Mouse (Mus musculus) skeletal muscle tissue, adult 2 months (tissue): ENCODE measurements at regions not wholly inside any gene's neighbourhood (a gene's known extent, or its start where the extent isn't known, plus 50 kb on each side); places are given as distances from the start of the nearest gene placed in this dataset.
A peak's percentile ranks its signal among the peaks of the same experiment; 100 is the strongest.

ENCODE experiments used
- DNase-seq: peaks from one replicate; pipeline ENCODE4 v3.0.0-alpha.2; 2012; ENCODE audit warnings: low read depth, low spot score

DNA sequence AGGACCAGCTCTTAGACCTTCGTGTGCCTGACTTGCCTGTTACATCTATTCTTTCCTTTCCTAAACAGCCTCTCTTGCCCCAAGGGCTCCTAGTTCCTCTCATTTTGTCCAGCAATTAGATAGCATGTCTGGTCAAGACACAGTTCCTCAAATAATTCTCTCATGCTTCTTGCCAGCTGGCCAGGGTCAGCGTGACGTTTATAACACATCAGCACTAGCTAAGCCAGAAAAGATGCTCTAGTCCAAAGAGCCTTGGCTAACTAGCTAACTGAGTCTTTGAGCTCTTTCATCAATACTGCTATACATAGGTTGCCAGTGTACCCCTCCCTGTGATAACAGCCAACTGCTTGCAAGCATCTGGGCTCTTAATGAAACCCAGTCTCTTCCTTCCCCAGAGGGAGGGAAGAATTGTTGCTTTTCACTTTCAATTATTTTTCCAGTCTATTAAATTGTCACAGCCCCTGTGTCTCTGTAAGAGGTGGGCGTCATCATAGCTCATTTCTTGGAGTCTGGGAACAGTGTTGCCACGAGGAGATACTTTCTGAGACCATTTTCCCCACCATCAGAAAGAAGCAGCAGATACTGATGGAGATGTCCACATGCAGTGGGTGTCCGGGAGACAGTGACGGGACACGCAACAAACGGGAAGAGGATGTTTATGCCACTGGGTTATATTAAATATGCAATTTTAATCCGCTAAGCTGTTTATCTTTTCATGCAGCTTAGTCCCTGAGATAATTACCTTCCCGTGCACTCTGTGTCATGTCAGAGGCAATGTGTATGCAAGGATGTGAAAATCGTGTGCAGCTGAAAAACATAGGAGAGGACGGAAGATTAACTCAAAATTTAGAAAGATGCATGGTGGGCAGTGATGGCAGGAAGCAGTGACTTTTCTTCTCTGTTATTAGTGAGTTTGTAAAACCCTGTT lies 250.1 kb upstream of the Nmur2 start:
- DNase-seq = peak; percentile 8

DNA sequence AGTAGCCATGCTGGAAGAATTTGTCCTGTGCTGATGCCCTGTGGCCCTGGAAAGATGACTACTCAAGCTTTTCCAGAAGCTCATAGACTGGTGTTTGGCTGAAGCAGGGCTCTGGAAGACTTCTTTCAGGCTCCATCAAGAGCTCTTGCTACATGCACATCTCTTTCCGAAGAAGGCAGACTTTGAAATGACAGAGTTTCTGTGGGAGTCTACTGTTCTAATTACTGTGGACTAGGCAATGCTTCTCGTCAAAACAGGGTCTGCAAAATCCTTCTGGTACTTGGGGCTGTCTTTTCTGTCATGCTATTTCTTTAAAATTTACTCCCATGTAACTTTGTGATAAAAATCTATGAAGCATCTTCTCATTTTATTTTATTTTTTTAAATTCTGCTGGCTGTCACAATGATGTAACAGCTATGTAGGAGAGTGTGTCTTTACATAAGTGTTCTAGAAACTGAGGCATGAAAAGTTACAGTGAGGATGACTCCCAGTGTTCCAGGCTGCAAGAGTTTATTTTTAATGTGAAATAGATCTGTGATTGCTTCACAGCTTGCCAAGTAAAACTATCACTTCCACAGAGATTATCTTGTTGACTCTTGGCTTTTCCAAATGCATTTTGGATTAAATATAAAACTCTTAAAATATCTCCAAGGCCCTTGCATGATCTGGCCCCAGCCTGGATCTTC lies 244.9 kb upstream of the Nmur2 start:
- no peak for DNase-seq

DNA sequence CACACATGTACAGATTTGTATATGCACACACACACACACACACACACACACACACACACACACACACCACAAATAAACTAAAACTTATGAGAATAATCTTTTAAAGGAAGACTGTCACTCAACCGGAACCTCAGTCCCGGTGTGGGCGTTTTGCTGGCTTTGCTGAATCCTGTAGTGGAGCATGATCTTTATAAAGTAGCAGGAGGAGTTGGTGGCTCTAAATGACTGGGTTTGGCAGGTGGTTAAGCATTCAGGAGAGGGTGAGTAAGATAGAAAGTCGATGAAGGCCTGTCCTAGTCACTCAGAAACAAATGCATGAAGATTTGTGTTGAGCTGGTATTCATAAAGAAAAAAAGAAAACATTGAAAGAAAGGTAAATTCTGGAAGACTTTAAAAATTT lies 240.4 kb upstream of the Nmur2 start:
- DNase-seq = no peak

DNA sequence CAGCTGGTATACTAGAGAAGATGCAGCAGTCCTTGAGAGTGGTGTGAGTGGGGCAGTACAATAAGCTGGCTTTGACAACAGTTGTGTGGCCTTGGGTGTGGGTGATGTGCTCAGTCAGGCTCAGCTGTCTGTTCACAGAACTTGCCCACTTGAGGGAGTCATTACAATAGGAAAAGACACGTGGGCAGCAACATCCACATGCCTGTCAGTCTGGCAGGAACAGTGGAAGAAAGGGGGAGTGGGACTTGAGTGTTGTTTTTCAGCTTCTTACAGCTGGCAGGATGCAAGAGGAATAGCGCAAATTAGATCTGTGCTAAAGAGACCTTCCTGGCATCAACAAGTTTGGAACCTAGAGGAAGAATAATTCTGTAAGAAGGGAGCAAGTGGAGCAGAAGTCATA lies 239.4 kb upstream of the Nmur2 start:
- no peak for DNase-seq

DNA sequence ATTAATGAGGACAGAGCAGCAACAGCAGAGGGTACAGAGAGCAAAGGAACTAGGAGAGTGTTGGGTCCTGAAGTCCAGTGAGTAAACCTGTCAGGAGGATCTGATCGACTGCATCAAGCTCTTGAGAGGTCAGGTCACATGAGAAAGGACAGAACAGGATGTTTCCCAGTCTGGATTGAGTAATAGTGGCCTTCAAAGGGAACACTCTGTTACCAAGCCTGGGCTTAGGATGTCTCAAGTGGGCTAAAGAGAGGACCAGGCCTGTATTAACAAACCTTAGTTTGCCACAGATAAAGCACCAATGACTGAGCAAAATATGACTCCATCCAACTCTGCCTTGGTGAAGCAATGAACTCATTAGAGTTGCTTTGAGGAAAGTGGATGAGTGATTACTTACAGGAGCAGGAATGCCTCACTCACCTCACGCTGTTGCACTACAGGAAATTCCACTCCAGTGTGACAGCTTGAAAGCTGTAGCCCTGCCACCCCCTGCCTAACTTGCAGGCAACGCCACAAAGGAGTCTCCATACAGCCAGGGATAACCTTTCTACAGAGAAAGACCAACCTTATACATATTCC lies 229.2 kb upstream of the Nmur2 start:
- no peak for DNase-seq

DNA sequence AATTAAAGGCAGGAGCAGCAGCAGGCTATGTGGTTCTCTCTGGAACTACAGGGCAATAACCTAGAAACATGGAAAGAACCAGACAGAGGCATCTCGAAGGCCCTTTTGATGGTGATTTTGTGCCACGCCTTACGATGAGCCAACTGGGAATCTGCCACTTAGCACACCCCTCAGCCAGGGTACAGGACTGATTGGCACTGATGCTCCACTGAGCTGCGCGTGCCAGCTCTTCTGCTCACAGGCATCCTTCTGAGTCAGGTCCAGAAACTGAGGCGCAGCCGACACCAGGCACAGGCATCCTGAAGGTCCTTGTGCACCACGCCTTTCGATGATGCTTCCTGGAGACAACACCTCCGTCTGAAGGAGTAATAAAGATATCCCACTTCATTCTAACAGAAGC lies 221.9 kb upstream of the Nmur2 start:
- DNase-seq = no peak

DNA sequence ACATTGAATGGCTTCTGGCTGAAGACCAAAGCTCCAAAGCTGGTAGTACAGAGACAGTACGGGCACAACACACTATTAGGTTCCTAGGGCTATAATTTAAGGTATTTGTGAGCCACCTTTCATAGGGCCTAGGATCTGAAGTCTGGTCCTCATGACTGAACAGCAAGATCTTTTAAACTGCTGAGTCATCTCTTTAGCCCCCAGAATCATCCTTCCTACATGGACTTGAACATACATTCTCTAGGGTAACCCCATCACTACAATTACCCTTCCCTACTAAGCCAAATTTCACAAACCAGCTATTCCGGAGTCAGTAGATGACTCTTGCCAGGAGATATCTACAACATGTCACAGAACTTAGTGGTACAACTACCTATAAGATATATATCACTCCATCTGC lies 215.5 kb upstream of the Nmur2 start:
- no peak for DNase-seq

DNA sequence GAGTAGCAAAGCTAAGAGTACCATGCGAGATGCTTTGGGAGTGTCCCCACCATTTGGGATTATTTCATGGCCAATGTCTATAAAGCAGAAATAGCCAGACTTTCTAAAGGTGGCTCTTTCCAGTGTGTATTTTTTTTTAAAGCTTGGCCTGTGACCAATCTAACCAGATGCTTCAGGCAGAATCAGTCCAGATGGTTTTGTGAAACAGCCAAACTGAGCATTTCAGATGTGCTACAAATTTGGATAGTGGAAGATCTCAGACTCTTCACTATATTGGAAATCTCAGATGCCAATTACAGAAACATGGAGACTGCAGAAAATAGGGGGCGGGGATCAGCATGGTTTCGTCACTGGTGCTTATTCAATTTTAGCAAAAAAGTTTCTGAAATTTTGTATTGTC lies 213.6 kb upstream of the Nmur2 start:
- DNase-seq = no peak

DNA sequence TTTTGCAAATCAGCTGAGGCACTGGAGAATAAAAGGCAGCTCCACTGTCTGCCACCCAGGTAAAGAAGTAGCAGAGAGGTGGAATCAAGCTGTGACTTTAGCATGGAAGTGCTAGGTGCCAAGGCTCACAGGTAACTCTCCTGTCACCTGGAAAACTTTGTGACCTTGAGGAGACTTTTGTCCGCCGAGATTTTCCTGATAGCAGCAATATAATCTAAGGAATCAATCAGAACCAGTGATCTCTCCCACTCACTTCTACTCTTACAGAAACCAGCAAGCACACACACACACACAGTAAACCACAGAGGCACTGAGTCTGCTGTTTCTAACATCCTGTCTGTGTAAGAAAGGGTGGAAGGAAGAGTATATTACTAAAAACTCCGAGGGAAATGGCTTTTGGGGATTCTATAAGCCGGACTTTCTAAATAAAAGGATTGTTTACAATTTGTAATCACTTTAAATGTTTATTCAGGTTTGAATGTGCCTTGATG lies 206.6 kb upstream of the Nmur2 start:
- DNase-seq = no peak

DNA sequence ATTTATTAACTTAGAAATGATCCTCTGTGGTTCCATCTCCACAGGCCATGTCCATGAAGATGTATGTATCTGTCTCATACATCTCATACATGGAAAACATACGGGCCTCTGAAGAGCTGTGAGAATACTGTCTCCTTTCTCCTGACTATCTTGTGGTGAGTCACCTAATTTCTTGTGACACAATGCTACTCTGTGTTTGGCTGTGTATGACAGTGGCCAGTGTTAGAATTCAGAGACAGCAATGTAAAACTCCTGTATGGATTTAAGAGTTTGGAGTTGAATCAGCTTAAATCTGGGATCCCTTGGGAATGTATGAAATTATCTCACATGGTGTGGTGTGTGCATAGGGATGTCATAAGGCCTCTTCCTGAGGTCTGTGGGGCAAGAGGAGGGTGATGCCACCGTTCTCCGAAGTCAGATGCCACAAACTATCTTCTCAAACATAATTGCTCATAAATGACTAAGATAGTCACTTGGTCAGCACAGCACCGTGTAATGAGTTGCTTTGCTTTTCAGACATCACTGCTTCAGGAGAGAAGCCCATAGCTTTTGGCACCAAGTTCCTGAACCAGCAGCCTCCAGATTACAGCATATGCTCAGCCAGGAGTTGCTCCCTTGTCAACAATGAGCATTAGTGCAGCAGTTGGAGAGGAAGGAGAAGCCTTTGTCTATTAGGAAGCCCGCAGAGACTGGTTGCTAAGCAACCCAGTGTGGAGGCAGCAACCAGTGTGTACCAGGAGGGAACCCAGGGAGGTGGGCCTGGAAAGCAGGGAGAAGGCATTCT lies 205.9 kb upstream of the Nmur2 start:
- no peak for DNase-seq

DNA sequence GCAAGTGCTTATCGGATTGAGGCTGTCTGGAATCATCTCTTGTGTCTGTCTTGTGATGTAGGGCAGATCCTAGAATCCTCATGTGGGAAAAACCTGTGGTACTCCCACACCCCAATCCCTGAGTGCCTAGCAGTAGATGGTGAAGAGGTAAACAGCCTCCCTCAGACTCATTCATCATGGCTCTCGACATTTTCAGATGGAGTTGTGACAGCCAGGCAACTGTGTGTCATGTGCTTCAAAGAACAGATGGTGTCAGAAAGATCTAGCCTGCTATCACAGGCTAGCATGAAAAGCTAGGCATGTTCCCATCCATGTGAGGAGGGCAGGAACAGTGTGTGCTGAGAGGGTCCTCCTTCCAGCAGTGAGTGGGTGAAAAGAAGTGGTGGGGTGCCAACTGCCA lies 204.1 kb upstream of the Nmur2 start:
- no peak for DNase-seq

DNA sequence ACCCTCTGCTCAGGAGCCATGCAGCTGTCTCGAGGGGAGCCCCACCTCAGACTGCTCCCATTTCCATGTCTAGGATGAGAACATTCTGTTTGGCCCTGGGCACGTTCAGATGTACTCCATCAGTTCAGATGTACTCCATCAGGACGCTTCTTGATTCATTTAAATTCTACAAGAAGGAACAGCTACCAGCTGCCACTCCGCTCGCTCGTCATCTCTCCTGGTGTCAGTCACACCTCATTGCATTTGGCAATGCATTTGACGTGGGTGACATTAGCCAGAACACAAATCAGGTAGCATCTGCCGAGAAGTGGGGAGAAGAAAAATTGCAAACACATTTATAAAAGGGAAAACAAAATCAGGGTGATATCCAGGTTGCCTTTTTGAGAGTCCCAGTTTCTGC lies 202.6 kb upstream of the Nmur2 start:
- no peak for DNase-seq

DNA sequence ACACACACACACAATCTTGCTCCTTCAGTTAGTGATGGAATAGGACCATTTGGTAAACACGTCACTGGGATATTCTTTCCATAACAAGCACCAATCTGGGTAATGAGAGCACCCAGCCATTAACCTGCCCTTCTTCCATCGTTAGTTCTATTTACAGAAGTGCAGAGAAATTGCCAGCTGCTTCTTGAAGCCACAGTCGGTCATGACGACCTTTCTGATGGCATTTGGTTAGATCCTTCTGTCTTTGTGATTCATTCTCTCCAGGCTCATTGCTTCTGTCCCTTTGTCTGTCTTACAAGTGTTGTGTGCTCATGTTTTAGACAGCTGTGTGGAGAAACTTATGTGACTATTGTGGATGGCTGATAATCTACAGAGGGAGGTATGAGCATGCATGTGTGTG lies 197.9 kb upstream of the Nmur2 start:
- DNase-seq = no peak

DNA sequence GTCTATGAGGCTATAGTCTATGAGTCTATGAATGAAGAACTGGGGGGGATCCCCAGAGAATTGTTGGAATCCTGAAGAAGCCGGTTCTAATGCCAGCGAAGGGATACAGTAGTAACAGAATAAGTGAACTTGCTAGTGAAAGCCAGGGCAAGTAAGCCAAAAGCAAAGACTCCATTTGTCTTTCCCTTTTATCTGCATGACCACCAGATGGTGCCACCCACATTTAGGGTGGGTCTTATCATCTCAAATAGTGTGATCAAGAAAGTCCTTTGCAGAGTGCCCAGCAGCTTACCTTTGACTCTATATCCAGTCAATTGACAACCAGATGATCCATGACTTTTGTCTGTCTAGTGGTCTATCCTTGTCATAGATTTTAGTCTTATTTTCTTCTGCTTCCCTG lies 184.2 kb upstream of the Nmur2 start:
- DNase-seq = no peak

DNA sequence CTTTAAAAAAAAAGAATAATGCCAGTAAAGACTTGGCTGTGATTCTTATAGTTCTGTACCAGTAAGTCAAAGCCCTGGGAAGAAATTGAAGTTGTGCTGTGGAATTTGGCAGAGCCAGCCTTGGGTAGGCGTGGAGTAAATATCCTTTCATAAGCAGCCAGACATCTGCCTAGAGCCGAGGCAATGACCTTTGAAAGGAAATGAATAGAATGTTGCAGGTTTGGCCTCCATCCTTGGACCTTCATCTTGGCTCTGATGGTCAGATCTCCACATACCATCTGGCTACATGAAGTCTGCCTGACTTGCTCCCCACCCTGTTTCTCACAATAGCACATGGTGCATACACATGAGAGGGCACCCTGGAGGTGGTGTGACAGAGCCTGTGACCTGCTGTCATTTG lies 174.9 kb upstream of the Nmur2 start:
- DNase-seq = no peak

DNA sequence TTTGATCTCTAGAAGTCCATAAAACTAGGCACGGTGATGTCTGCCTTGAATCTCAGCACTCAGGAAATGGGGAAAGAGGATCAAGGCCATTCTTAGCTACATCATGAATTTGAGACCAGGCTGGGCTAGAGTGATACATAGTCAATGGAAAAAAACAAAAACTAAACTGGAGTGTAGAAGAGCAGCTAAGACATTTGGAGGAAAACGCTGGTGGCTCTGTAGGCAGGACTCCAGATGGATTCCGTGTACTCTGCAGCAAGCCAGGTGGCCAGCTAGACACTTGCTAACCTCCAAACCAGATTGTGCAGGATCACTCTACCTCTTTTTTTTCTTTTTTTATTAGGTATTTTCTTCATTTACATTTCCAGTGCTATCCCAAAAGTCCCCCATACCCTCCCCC lies 161.0 kb upstream of the Nmur2 start:
- DNase-seq = no peak

DNA sequence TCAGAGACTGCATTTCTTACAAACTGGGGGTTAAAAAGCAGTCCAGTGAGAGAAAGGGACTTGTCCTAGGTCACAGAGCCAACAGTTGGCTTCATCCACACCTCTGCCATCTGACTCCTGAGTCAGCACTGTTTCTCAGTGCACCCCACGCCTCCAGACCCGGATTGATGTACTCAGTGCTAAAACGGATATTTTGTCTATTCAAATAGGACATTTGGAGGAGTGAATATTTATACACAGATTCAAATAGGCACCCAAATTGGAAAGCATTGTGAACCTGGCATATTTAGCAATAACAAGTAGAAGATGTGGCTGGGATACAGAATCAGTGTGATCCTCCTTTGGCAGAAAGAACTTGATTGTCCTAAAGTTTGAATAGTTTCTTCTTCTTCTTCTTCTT lies 154.5 kb upstream of the Nmur2 start:
- no peak for DNase-seq

DNA sequence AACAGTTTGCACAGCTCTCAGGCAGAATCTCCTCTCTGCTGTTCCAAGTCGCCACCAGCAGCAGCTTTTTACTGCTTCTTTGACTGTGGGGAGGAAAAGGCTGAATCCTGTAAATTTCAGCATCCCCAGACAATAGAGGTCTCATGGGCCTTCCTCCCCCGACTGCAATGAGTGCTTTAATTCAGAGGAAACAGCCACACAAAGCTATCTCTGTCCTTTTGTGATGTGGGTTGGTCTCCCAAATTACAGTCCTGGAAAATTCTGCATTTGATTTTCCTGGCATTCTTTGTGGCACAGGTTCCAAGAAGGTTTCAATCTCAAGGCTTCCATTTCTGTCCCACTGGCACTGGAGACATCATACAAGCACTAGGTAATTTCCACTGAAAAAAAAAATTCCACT lies 152.6 kb upstream of the Nmur2 start:
- DNase-seq = no peak

DNA sequence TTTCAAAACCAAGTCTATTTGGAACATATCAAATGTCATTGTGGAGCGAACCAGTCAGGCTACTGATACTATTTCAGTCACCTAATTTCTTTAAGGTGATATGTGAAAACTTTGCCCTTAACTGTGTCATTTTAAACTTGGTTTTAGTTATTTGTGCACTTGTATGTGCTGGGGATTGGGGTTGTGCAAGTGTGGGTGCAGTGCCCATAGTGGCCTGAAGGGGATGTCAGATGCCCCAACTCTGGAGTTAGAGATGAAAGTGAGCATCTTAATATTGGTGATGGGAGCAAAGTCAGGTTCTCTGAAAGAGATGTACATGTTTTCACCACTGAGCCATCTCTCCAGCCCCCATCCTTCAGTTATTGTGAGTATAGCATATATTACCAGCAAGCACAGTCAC lies 133.1 kb upstream of the Nmur2 start:
- no peak for DNase-seq

DNA sequence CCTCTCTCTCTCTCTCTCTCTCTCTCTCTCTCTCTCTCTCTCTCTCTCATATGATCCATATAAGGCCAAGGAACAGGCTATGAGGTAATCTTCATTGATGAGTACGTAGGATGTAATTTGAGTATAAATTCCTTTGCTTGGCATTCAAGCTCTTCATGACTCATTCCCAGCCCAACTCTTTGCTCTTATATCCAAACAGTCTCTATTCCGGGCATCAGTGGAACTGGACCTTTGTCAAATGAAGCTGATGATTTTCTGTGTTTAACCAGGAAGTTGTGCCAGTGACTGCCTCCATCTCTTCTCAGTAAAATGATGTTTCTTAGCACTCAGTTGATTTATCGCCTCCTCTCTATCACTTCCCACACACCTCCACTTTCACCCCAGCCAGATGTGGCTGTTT lies 132.4 kb upstream of the Nmur2 start:
- DNase-seq = no peak

DNA sequence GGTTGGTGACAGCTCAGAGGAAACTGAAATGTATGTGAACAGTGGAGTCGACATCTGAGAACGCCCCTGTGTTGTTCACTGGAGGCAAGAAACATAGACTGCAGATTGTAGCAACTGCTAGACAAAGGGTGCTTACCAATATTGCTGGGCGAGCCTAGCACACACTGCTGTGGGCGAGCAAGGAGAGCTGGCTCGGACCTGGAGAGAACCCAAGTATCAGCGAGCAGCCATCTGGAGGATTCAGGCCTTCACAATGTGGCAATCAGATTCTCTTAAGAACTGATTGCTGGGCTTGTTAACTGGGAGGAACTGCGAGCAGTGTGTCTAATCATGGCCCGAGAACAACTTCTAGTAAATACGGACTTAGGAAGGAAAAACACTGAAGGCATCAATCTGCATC lies 128.8 kb upstream of the Nmur2 start:
- DNase-seq = no peak

DNA sequence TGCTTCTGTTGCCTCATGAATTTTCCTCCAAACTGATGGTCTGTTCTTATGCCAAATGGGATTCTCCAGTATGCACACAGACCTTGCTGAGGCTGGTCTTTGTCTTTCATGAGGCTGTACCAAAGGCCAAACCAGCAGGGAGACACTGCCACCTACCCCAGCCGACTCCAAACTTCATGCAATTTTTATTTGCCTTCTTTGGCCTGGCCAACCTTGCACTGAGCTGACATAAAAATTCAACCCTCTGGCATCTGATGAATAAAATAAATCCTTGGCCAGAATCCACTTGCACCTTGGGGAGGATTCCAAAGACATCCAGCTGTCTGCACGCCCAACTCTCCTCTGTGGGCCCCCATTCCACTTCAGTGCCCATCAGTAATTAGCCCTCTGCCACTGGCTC lies 126.0 kb upstream of the Nmur2 start:
- no peak for DNase-seq
